Mouse (Mus musculus): ENCODE results near the gene B3gnt8.

The B3gnt8 gene

GRCm38 (mm10) chr7:25669158-25669557 lies 42.7 kb downstream of the B3gnt8 start:
- no peak for DNase-seq

GRCm38 (mm10) chr7:25669631-25670030 lies 43.2 kb downstream of the B3gnt8 start:
- no peak for DNase-seq

GRCm38 (mm10) chr7:25670096-25670495 lies 43.6 kb downstream of the B3gnt8 start:
- no peak for DNase-seq

- DNase-seq, result no peak
Observed at GRCm38 (mm10) chr7:25671686-25672085, 45.2 kb downstream of the B3gnt8 start.

GRCm38 (mm10) chr7:25672442-25672841 lies 46.0 kb downstream of the B3gnt8 start:
- DNase-seq, result no peak

- DNase-seq, result no peak
Observed at GRCm38 (mm10) chr7:25674297-25674696, 47.8 kb downstream of the B3gnt8 start.

GRCm38 (mm10) chr7:25674719-25675300 lies 48.4 kb downstream of the B3gnt8 start, which contains the start of gene Tmem91:
Gene Tmem91 (minus strand): TSS chr7:25675166.
- DNase-seq, result peak; percentile 37

- DNase-seq, result no peak
Observed at GRCm38 (mm10) chr7:25675405-25675804, 49.0 kb downstream of the B3gnt8 start.

GRCm38 (mm10) chr7:25676085-25676781 lies 49.8 kb downstream of the B3gnt8 start:
- DNase-seq, result peak; percentile 97

- no peak for DNase-seq
Observed at GRCm38 (mm10) chr7:25677013-25677412, 50.6 kb downstream of the B3gnt8 start.

GRCm38 (mm10) chr7:25679971-25680370 lies 53.5 kb downstream of the B3gnt8 start:
- no peak for DNase-seq

GRCm38 (mm10) chr7:25680514-25681258 lies 54.2 kb downstream of the B3gnt8 start, which contains the start of gene B9d2:
Gene B9d2 (plus strand): TSS chr7:25680780.
- peak; percentile 92 for DNase-seq

- no peak for DNase-seq
Observed at GRCm38 (mm10) chr7:25681341-25682231, 55.1 kb downstream of the B3gnt8 start.

- DNase-seq, result no peak
Observed at GRCm38 (mm10) chr7:25683474-25684180, 57.2 kb downstream of the B3gnt8 start.

- DNase-seq, result no peak
Observed at GRCm38 (mm10) chr7:25684659-25685058, 58.2 kb downstream of the B3gnt8 start.
